Mouse (Mus musculus) heart, embryonic 15.5 days (tissue): ENCODE measurements around the gene Slc16a6. TPM values are rescaled to one million over a fixed set of nuclear protein-coding genes. Genes with fewer than 3 reads are reported as not detected.

Experiments used
- ATAC-seq: fragments of 200-750 bp; cut with Nextera tagmentation; replicated peaks from 2 replicates; pipeline ENCODE4 v1.8.0; 2017; ENCODE audit warnings: low read depth, moderate TSS enrichment; ENCODE audit not compliant: insufficient number of reproducible peaks, insufficient read depth, low FRiP score
- H3K27ac ChIP-seq: fragments of 300-500 bp; sonication (generic); 2 replicates; pipeline ENCODE4 v1.5.1; 2015; ENCODE audit warnings: mild to moderate bottlenecking, inconsistent platforms
- H3K27me3 ChIP-seq: fragments of 300-500 bp; sonication (generic); 2 replicates; pipeline ENCODE4 v1.6.1; 2015; ENCODE audit warnings: inconsistent platforms
- H3K36me3 ChIP-seq: fragments of 300-500 bp; sonication (generic); 2 replicates; pipeline ENCODE4 v1.6.1; 2015; ENCODE audit warnings: mild to moderate bottlenecking, inconsistent platforms
- H3K4me1 ChIP-seq: fragments of 300-500 bp; sonication (generic); replicated peaks from 2 replicates; pipeline ENCODE4 v1.6.1; 2015; ENCODE audit warnings: inconsistent platforms
- H3K4me2 ChIP-seq: fragments of 300-500 bp; sonication (generic); 2 replicates; pipeline ENCODE4 v1.6.1; 2015; ENCODE audit warnings: inconsistent platforms, mild to moderate bottlenecking, moderate library complexity
- H3K4me3 ChIP-seq: fragments of 300-500 bp; sonication (generic); 2 replicates; pipeline ENCODE4 v1.5.1; 2015; ENCODE audit warnings: mild to moderate bottlenecking, inconsistent platforms
- H3K9ac ChIP-seq: fragments of 300-500 bp; sonication (generic); 2 replicates; pipeline ENCODE4 v1.6.1; 2015; ENCODE audit warnings: mild to moderate bottlenecking, inconsistent platforms
- H3K9me3 ChIP-seq: fragments of 300-500 bp; sonication (generic); replicated peaks from 2 replicates; pipeline ENCODE4 v1.6.1; 2016; ENCODE audit warnings: inconsistent platforms
- WGBS: fragments of 180-500 bp; shearing (Covaris S2); methylation state at CpG from one replicate; pipeline ENCODE4 v1.1.7; 2015; ENCODE audit warnings: mixed read lengths; 5-methylcytosine and 5-hydroxymethylcytosine counted together
- polyA plus RNA-seq: library from polyadenylated mRNA; unstranded; fragments of >200 nt; fragmentation: Nextera tagmentation; extraction: Ambion mirVana; gene quantifications from 2 replicates; pipeline ENCODE4 v1.2.1, GENCODE M21; 2015

Gene Slc16a6
- polyA plus RNA-seq, 1 experiment from 2014 or later, result 6.0 TPM

DNA sequence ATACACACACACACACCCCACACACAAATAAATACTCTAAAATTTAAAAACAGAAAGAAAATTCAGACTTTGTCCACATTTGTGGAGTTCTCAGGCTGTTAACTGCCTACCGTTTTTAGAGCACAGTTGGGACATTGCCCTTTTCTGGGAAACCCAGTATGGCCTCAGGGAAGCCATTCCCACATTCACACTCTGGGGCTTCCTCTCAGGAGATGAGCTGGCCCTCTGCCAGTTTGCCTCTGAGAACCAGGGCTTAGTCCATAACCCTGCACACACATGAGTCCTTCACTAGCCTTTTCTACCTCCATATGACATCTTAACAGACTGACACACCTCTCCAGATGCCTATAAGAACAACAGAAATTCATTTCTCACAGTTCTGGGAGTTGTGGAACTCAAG lies 50.1 kb downstream of the Slc16a6 start:
- WGBS, result 39% methylated on average over 1 of the region's 1 CpGs
- Histone ChIP-seq H3K9ac (no peak overlapping the region), H3K27ac (no peak overlapping the region), H3K9me3 (no peaks in the 10 kb centered on the region), H3K27me3 (no peaks in the 10 kb centered on the region), H3K4me1 (peaks cover 10% of the 10 kb centered on the region), H3K36me3 (peaks cover under 1% of the 10 kb centered on the region; the same call in 1 of the 2 replicates), H3K4me3 (no peak overlapping the region), H3K4me2 (no peak overlapping the region)
- ATAC-seq, result no peak

- Histone ChIP-seq H3K36me3 (no peaks in the 10 kb centered on the region), H3K9me3 (no peaks in the 10 kb centered on the region), H3K4me3 (no peak overlapping the region), H3K4me2 (no peak overlapping the region), H3K27ac (no peak overlapping the region), H3K27me3 (no peaks in the 10 kb centered on the region), H3K4me1 (peaks cover 10% of the 10 kb centered on the region), H3K9ac (no peak overlapping the region)
- no peak for ATAC-seq
- WGBS, result 96% methylated on average over 4 of the region's 4 CpGs
Measured at GRCm38 (mm10) chr11:109422263-109422662, 51.1 kb downstream of the Slc16a6 start.

DNA sequence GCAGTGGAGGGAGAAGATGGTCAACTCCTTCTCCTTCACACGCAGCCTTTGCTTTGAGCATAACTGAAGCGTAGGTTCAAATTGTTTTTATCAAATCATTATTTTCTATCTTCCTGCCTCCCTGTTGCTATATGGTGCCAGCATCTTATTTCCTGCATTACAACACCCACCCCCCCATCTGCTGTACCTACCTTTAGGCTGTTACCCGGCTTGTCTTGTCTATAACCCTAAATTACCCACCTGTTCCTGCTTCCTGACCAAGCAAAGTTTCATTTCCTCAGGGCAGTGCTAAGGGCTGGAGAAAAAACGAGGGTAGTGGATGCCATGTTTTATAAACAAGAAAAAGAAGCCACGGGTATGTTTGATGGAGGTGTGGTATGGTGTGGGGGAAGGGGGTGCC lies 52.2 kb downstream of the Slc16a6 start:
- no peak overlapping the region for H3K4me3 ChIP-seq
- WGBS, result 74% methylated on average over 5 of the region's 5 CpGs
- no peaks in the 10 kb centered on the region for H3K9me3 ChIP-seq
- no peak for ATAC-seq
- H3K9ac ChIP-seq, result no peak overlapping the region
- no peaks in the 10 kb centered on the region for H3K27me3 ChIP-seq
- H3K36me3 ChIP-seq, result no peaks in the 10 kb centered on the region
- H3K4me2 ChIP-seq, result no peak overlapping the region
- H3K4me1 ChIP-seq, result peaks cover 4% of the 10 kb centered on the region
- H3K27ac ChIP-seq, result no peak overlapping the region

- ATAC-seq, result no peak
- no peak overlapping the region for H3K9ac ChIP-seq
- no peak overlapping the region for H3K27ac ChIP-seq
- no peak overlapping the region for H3K4me3 ChIP-seq
- 0 out of 2 replicates have a peak overlapping the region, but pooled peaks have one; percentile 44 for H3K4me2 ChIP-seq
- WGBS, result 75% methylated on average over 14 of the region's 14 CpGs
- H3K36me3 ChIP-seq, result no peaks in the 10 kb centered on the region
- peaks cover 4% of the 10 kb centered on the region for H3K4me1 ChIP-seq
- no peaks in the 10 kb centered on the region for H3K27me3 ChIP-seq
- H3K9me3 ChIP-seq, result no peaks in the 10 kb centered on the region
Measured at GRCm38 (mm10) chr11:109420567-109420962, 52.8 kb downstream of the Slc16a6 start.

DNA sequence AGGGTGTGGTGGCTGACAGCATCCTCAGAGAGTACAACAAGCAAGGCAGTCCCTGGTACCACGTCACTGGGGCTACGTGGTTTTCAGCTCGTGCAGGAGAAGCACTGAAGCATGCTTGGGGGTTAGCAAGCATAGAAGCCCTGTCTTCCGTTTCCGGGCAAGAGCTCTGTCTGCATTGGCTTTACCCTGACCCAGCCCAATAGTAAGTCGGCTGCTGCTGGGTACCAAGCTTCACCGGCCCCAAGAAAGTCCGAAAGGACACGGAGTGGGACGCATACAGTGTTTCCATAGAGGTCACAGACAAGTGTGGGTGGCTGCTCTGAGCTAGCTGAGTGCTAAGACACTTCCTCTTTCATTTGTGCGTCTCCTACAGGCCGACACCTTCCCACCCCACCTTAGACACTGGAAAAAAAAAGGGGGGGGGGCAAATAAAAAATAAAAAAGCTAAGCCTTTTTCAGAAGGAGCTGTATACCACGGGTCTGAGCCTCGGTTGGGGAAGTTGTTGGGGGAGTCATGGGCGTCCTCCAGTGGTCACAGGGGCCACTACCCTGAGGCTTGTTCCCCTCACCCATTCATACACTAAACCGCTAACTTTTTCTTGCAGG lies 53.3 kb downstream of the Slc16a6 start:
- WGBS, result 36% methylated on average over 16 of the region's 16 CpGs
- no peak overlapping the region for H3K4me3 ChIP-seq
- ATAC-seq, result no peak
- no peaks in the 10 kb centered on the region for H3K9me3 ChIP-seq
- no peaks in the 10 kb centered on the region for H3K27me3 ChIP-seq
- H3K27ac ChIP-seq, result no peak overlapping the region
- no peak overlapping the region for H3K9ac ChIP-seq
- H3K36me3 ChIP-seq, result no peaks in the 10 kb centered on the region
- peak overlapping the region; percentile 44 for H3K4me2 ChIP-seq
- peaks cover under 1% of the 10 kb centered on the region for H3K4me1 ChIP-seq

DNA sequence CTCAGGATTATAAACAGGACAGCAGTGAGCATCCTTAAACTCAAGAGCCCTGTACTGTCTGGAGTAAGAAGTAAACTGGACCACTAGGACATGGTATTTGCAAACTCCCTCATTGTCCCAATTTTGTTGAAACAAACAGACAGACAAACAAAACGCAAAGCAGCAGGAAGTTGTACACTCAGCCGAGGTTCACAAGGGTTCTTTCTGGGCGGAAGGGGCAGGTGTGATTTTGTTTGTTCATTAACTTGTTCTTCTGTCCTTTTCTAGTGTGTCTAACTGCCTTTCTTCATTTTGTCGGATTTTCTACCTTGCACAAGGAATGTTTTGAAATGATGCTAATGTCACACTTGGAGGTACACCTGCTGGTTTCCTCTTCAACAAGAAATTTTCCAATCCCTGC lies 53.9 kb downstream of the Slc16a6 start:
- no peak overlapping the region for H3K4me2 ChIP-seq

GRCm38 (mm10) chr11:109417472-109418040 lies 55.8 kb downstream of the Slc16a6 start:
- Histone ChIP-seq H3K4me1 (no peaks in the 10 kb centered on the region), H3K4me3 (no peak overlapping the region), H3K9ac (no peak overlapping the region), H3K36me3 (no peaks in the 10 kb centered on the region), H3K9me3 (no peaks in the 10 kb centered on the region), H3K27ac (no peak overlapping the region), H3K4me2 (no peak overlapping the region), H3K27me3 (no peaks in the 10 kb centered on the region)
- no peak for ATAC-seq
- WGBS, result 73% methylated on average over 9 of the region's 9 CpGs

More for the DNA sequence above, 53.9 kb downstream of the Slc16a6 start:
- H3K27me3 ChIP-seq, result no peaks in the 10 kb centered on the region
- WGBS, result 50% methylated on average over 4 of the region's 4 CpGs
- no peaks in the 10 kb centered on the region for H3K9me3 ChIP-seq
- no peak for ATAC-seq
- H3K36me3 ChIP-seq, result no peaks in the 10 kb centered on the region
- no peak overlapping the region for H3K27ac ChIP-seq
- H3K9ac ChIP-seq, result no peak overlapping the region
- H3K4me3 ChIP-seq, result no peak overlapping the region
- H3K4me1 ChIP-seq, result no peaks in the 10 kb centered on the region

DNA sequence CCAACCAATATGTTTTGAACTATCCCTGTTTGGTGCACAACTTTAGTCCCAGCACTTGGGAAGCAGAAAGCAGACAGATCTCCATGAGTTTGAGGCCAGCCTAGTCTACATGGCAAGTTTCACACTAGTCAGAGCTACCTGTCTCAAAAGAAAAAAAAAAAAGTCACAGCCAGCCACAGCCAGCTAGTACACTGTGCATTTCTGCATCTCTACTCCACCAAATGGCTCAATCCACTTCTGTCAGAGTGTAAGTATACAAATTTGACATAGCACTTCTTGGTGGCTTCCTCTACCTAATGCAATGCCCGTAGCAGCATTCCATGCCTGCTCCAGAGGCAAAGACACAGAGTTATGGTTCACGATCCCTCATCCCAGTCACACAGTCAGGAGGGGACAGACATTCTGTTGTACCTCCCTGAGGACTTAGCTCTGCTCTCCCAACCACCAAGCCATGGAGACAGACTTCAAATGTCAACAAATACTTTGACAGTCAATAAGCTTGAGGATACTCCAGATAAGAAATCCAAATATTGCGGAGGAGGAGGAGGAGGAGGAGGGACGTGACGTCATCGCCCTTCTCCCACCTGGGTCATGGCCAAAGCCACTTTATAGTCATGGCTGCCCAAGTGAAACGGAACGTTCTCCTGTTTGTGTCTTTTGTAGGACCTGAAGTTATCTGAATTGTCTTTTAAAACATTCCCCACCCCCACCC lies 56.5 kb downstream of the Slc16a6 start:
- 58% methylated on average over 8 of the region's 8 CpGs for WGBS
- ATAC-seq, result no peak
- H3K4me2 ChIP-seq, result no peak overlapping the region

DNA sequence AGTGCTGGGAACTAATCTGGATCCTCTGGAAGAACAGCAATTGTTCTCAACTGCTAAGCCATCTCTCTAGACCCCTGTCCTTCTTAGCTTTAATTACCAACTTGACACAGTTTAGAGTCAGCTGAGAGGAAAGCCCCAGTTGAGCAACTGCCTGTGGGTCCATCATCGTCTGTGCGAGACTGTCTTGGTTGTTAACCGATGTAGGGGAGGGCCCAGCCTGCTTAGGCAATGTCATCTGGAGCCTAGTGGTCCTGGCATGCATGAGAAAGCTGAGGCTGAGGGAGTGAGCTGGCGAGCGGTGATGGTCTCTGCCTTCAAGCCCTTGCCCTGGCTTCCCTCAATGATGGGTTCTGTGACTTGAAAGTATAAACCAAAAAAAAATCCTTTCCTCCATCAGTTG lies 58.6 kb downstream of the Slc16a6 start:
- no peak overlapping the region for H3K27ac ChIP-seq
- H3K9ac ChIP-seq, result no peak overlapping the region
- no peak overlapping the region for H3K4me3 ChIP-seq
- H3K27me3 ChIP-seq, result no peaks in the 10 kb centered on the region
- no peaks in the 10 kb centered on the region for H3K4me1 ChIP-seq
- no peaks in the 10 kb centered on the region for H3K36me3 ChIP-seq
- H3K9me3 ChIP-seq, result no peaks in the 10 kb centered on the region
- H3K4me2 ChIP-seq, result no peak overlapping the region
- no peak for ATAC-seq
- 88% methylated on average over 5 of the region's 5 CpGs for WGBS

More for the DNA sequence above, 56.5 kb downstream of the Slc16a6 start:
- Histone ChIP-seq H3K4me1 (no peaks in the 10 kb centered on the region), H3K27me3 (no peaks in the 10 kb centered on the region), H3K36me3 (no peaks in the 10 kb centered on the region), H3K9me3 (no peaks in the 10 kb centered on the region), H3K27ac (no peak overlapping the region), H3K4me3 (no peak overlapping the region), H3K9ac (no peak overlapping the region)

DNA sequence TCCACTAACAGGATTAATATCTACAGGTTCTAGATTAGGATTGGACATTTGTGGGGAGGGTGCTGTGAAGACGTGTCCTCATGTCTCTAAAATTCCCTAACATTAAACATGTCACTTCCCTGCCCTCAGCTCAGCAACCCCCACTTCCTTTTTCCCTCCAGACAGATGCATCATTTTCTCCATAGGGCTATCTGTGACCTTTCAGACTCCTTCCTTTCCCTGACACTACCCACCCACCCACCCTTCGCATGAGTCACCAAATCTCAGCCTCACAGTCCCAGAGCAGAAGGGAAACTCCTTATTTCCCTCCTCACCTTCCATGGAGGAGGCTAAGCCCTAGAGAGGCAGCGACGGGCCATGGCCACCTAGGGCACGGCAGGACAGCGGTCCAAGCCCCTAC lies 59.8 kb downstream of the Slc16a6 start, which contains the start of gene 9930022D16Rik:
9930022D16Rik (plus strand) TSS at position 301 of the 400 bp plus-strand sequence.
- 62% methylated on average over 6 of the region's 6 CpGs for WGBS
- ATAC-seq, result 0 out of 2 replicates have a peak, but pooled peaks have one; percentile 18

GRCm38 (mm10) chr11:109410197-109410980 lies 63.0 kb downstream of the Slc16a6 start:
- Histone ChIP-seq H3K27ac (no peak overlapping the region), H3K36me3 (no peaks in the 10 kb centered on the region), H3K4me1 (no peaks in the 10 kb centered on the region), H3K9me3 (no peaks in the 10 kb centered on the region), H3K4me3 (no peak overlapping the region), H3K4me2 (no peak overlapping the region), H3K9ac (no peak overlapping the region), H3K27me3 (no peaks in the 10 kb centered on the region)
- no peak for ATAC-seq
- 83% methylated on average over 15 of the region's 15 CpGs for WGBS

More for the DNA sequence above, 59.8 kb downstream of the Slc16a6 start, which contains the start of gene 9930022D16Rik:
- H3K27me3 ChIP-seq, result no peaks in the 10 kb centered on the region
- H3K36me3 ChIP-seq, result no peaks in the 10 kb centered on the region
- H3K9me3 ChIP-seq, result no peaks in the 10 kb centered on the region
- H3K4me2 ChIP-seq, result no peak within 1 kb of the TSS
- H3K4me3 ChIP-seq, result no peak within 1 kb of the TSS
- H3K4me1 ChIP-seq, result no peaks in the 10 kb centered on the region
- no peak within 1 kb of the TSS for H3K27ac ChIP-seq
- no peak within 1 kb of the TSS for H3K9ac ChIP-seq
